Mouse (Mus musculus): ENCODE data around the gene Cd163.
"Not testable (repeated sequence)": the region's sequence is repeated elsewhere in the genome, so short reads cannot be mapped to it uniquely, and the experiment has no call there.

The Cd163 gene

DNA sequence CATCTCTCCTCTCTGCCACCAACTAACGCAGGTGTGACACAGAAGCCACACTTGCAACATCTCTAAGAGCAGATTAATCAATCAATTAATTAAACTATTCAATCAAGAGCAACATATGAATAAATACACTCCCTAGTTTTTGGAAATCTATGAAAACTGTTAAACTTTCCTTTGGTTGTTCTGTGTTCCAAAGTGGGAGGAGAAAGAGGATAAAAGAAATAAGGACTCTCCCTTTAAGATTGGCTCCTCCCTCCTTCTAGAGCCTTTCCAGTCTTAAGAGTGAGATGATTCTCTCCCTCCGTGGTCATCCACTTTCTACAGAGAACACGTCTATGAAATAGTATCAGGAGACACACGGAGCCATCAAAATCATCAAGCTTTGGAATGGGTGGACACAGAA lies at the start of gene Cd163:
TSS of gene Cd163 (plus strand) at position 301 of the 400 bp plus-strand sequence.
- no peak for DNase-seq (ENCODE audit: low spot score)

DNA sequence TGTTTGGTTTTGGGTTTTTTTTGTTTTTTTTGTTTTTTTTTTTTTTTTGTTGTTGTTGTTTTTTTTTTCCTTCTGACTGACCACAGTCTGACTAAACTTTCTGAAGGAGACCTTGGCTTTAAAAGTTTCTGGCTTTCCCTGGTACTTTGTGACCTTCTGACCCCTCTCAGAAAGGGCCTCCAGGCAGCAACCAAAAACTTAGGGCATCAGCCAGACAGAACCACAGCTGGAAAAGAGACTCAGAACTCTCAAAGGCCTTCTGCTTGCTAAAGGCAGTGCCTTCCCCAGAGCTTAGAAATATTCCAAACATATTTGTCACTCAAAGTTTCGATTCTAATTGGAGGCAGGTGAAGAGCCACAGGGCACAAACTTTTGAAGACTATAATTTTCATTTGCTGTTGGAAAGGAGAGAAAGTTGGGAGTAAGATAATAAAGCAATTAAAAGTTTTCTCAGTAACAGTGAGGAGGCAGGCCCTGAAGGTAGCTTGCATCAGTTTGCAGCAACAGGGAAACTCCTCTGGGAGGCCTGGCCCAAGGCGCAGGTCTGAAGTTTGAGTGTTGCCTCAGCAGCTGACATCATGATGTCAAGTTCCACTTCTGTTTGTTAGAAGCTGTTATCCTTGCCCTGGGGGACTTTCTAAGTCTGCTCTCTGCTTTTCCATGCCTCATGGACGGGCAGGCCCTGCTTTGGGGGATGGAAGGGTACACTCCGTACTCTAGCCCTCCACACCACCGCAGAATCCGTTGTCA lies 48.6 kb upstream of the Cd163 start:
- peak; percentile 21 for DNase-seq (ENCODE audit: low spot score)

DNA sequence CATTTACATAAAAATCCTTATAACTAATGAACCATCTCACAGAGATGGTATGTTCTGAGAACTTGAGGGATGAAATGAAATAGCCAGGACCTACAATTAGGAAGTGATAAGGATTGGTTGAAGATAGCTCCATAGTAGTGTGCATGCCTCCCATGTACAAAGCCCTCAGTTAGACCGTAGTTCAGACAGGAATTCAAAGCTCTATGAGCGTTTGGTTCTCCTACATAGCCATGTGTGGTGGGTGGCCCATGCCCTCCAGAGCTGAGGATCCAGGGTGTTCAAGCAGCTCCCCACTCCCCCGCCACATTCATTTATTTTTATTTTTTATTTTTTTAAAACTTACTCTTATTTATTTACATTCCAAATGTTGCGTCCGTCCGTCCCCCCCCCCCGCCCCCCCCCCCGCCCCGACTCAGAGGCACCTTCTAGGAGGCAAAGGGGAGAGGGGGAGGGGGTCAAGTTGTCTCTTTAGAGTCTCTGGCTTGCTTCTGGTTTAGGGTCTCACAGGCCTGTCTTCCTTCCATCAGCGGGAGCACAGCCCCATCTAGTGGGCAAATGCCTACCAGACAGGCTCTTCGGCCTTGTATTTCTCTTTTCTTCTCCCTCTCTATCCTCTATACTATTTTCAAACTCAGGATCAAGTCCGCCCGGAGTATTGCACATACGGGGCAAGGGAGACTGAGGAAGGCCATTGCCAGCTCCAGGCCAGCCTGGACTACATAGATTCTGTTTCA lies 44.1 kb upstream of the Cd163 start:
- DNase-seq (ENCODE audit: low spot score) = peak; percentile 81

DNA sequence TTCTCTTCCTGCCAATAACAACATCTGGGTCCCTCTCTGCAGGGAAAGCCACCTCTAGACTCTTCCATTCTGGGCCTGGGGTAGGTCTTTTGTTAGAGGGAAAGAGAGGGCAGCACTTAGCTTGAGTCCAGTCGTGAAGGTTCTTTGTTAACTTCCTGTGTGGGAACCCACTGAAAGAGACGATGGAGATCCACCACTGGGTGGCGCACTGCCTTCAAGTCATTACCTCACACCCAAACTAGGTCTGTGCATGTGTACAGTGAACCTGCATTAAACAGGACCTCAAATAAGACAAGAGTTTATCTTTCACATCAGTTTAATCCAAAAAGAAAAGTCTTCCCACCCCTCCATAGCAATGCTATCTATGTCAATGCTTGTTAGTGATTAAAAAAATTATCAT lies 41.8 kb upstream of the Cd163 start:
- peak; percentile 85 for DNase-seq (ENCODE audit: low spot score)

DNA sequence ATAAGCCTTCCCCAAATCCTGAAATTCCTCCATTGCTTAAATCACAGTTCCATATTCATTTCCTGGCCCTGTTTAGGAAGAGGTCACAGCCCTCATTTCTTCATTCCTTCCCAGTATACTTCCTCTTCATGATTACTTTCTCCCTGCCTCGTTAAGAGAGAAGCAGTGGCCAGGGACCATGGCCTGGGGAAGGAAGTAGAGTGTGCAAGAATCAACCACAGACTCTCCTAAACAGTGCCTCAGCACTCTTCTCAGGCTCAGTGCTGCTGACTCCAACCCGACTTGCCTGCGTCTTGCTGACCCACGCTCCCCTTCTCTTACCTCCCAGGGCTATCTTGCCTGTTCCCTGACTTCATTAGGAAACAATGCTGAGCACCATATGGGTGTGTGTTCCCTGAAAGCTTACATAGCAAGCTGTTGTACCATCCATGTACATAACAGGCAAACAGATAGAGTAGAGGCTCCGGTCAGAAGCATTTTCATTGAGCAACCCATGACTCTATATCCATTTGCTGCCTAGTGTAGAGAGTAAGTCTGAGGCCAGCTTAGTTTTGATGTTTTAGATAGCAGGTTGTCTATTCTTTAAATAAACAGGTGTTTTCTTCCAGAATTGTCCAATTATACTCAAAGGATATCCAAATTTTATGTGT lies 31.1 kb upstream of the Cd163 start:
- no peak for DNase-seq (ENCODE audit: low spot score)

DNA sequence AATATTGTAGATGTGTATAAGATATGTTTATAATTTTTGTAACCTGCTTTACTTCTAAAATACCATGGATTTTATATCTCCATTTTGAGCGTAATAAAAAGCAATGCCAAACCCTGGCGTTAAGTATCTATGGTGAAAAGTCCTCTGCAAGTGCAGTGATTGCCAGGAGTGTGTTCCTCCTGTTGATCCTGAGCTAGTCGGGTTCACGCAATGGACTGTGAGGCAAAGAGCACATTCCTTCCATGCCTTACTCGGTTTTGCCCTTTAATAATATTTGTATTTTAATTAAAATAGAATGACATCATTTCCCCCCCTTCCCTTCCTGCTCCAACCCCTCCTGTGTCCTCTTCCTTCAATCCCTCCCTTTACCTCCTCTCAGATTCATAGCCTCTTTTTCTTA lies 26.8 kb upstream of the Cd163 start:
- DNase-seq (ENCODE audit: low spot score) = no peak

DNA sequence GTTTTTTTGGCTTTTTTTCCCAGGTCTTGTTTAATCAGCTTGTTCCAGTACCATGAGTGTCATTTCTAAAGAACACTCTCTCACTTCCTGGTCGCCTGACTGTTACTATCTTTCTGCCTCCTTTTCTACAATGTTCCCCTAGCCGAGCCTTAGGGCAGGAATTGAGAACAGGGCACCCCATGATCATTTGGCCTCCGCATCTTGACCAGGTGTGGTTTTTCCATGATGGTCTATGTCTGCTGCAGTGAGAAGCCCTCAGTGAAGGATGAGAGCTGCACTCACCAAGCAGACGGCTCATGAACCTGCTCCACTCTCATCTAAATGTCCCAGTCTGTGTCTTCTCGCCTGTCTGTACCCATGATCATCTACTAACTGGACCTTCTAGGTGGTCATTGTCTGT lies 26.2 kb upstream of the Cd163 start:
- DNase-seq (ENCODE audit: low spot score) = no peak

DNA sequence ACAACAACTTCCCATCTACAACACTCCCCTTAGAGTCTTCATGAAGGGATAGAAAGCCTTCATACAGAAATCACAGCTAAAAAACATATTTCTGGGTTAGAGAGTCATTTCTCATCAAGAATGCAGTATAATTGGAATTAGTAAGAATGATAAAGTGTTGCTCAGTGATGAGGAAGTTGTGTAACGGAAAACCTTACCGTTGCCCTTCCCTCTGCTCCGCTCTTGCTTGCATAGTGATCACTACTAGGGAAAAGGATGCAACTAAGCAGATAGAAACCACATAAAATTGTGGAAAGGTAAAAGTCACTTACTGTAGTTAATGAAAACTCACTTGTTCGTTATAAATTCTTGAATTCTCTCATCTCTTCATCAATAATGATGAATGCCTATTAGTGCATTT lies 21.7 kb upstream of the Cd163 start:
- no peak for DNase-seq (ENCODE audit: low spot score)

DNA sequence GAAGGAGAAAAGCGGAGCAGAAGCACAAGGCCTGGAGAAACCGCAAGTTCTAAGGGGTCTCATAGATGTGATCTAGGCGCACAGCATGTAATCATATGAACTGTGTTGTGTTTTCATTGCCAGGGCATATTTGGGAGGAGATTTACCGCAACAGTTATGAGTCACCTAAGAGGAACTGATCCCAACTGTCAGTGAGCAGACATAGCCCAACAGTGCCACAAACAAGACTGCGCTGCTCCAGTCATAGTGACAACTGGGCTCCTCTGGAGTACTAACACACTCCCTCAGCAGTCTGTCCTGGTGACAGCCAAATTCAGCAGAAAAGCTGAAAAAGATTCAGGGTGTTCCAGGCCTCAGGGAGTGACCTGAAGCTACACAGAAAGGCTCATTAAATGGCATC lies 7.1 kb upstream of the Cd163 start:
- DNase-seq (ENCODE audit: low spot score) = not testable (repeated sequence)

DNA sequence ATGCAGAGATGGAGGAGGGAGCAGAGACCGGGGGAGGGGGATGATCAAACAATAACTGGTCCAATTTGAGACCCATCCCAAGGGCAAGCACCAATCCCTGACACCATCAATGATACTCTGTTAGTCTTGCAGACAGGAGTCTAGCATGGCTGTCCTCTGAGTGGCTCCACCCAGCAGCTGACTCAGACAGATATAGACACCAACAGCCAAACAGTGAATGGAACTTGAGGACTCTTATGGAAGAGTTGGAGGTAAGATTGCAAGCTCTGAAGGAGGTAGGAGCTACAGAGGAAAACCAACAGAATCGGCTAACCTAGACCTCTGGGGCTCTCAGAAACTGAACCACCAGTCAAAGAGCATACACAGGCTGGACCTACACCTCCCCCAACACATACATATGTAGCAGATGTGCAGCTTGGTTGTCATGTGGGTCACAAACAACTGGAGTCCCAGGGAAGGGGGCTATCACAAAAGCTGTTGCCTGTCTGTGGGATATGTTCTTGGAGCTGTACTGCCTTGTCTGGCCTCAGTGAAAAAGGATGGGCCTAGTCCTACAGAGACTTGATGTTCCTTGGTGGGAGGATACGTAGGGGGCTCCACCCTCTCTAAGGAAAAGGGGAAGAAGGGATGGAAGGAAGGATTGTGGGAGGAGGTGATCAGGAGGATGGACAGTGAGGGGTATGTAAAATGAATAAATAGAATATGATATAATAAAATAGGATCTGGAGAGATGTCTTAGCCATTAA lies 2.8 kb upstream of the Cd163 start:
- DNase-seq (ENCODE audit: low spot score) = no peak

DNA sequence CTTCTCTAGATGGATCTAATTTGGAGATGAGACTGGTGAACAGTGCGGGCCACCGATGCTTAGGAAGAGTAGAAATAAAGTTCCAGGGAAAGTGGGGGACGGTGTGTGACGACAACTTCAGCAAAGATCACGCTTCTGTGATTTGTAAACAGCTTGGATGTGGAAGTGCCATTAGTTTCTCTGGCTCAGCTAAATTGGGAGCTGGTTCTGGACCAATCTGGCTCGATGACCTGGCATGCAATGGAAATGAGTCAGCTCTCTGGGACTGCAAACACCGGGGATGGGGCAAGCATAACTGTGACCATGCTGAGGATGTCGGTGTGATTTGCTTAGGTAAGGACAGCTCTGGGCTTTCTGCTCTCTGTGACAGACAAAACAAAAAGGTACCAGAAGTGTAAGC lies 4.5 kb downstream of the Cd163 start:
- DNase-seq (ENCODE audit: low spot score) = peak; percentile 16

DNA sequence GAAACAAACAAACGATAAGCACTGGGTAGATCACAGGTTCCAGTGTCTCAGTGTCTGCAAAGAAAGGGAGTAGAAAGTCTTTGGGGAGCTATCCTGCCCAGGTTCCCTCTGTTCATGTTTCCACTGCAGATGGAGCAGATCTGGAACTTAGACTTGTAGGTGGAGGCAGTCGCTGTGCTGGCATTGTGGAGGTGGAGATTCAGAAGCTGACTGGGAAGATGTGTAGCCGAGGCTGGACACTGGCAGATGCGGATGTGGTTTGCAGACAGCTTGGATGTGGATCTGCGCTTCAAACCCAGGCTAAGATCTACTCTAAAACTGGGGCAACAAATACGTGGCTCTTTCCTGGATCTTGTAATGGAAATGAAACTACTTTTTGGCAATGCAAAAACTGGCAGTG lies 7.8 kb downstream of the Cd163 start:
- no peak for DNase-seq (ENCODE audit: low spot score)

DNA sequence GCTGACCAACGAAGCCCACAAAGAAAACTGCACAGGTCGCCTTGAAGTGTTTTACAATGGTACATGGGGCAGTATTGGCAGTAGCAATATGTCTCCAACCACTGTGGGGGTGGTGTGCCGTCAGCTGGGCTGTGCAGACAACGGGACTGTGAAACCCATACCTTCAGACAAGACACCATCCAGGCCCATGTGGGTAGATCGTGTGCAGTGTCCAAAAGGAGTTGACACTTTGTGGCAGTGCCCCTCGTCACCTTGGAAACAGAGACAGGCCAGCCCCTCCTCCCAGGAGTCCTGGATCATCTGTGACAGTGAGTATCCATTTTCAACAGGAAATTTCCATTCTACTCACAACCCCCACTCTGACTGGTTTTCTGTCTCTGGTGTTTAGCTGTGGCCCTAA lies 15.9 kb downstream of the Cd163 start:
- no peak for DNase-seq (ENCODE audit: low spot score)

DNA sequence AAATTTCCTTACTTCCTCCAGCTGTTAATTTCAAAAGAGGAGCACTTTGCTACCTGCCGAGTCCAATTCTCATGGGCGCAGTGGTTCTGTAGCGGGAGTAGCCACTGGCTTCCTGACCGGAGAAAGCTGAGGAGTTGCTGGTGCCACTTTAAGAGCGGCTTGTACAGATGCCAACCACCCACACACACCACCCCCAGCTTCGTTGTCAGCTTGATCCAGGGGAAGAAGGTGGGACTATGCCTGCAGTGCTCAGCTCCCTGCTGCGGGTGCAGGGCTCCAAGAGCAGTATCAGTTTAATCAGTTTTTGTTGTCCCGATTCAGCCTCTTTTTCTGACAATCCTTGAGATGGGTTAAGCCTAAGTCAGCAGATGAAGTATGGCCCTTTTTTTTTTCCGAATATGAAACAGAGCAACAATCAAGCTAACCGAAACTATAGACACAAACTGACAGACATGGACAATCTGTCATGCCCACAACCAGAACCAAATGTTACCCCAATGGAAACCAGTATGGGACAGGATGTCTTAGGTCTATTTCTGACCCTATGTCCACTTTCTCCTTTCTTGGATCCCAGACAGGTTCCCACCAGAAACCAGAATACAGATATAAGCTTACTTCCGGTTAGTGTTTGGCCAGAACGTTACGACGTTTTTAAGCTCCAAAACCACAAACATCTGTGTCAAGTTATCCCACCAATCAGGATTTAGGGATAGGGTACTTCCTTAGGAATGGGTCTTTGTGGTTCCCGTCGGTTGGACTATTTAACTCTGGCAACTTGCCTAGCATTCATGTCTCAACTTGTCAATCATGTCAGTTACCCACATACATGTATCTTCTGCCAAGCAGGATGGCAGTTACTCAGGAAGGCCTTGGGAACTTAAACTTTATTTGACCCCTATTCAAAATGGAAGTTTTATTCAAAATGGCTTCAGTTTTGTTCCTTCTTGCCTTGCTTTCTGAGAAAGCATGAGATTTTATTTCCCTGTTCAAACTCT lies 17.3 kb downstream of the Cd163 start:
- peak; percentile 31 for DNase-seq (ENCODE audit: low spot score)

DNA sequence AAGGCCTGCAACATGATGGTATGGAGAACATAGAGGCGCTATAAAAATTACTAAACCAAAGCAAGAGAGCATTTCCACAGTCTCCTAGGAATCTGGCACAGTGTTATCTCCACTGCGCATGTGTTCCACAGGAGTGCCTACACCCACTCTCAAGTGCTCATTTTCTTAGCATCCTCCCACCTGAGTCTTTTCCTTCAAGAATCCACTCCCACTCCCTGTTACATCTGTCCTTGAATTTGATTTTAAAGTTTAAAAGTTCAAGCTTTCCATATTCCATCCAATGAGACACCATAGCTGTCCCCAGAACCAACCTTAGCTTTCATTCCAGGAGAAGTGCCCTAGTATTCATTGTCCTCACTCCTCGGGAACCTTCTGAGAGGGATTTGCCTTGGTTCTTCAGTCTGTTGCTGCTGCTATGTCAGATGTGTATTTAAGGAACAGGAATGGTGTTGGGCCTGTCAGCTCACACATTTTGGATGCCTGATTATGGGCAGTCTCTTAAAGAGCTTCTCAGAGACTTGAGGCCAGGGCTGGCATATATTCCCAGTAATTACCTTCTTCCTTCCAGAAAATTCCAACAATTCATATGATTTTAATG lies 24.0 kb downstream of the Cd163 start:
- DNase-seq (ENCODE audit: low spot score) = no peak

DNA sequence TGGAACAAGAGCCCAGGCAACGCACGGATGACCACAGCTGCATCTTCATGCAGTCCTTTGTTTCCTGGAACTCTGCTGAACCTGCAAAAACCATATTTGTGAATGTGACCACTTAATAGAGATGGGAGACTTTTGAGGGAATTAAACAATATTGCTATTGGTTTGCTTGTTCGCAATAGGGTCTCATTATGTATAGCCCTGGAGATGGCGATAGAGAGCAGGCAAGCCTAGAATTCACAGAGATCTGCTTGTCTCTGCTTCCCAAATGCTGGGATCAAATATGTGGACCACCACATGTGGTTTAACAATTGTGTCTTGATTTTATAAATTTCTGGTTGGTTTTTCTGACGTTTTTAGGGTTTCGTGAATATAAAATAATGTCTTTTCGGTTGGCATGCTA lies 25.2 kb downstream of the Cd163 start:
- no peak for DNase-seq (ENCODE audit: low spot score)

DNA sequence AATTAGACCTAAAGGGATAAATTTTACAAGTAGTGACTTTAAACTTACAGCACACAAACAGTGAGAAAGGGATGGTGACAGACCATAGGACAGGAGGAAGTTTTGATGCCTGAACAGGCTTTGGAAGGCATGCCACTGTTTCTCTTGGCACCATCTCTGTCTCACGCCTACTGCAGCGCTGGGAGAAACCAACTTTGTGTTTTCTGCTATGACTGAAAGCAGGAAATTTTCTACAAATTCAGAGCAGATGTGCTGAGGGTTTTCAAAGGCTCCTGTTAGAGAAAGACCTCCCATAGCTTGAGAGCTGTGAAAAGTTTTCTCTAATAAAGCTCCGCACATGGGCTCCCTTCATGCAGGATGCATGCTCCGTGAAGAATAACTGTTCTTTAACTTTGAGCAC lies 40.6 kb downstream of the Cd163 start:
- DNase-seq (ENCODE audit: low spot score) = peak; percentile 16

DNA sequence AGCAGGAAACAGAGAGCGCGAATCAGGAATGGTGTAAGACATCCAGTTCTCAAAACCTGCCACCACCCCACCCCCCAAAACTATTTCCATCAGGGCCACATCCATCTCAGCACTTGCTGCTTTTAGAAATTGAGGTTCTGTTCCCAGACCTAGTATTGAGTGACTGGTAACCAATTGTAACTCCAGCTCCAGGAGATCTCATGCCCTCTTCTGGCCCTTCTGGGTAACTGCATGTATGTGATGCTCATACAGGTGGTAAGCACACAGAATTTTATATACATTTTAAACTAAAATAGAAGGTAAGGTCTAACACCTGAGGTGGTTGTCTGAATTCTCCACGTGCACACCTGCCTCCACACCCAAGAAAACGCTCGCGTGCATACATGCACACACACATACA lies 42.2 kb downstream of the Cd163 start:
- DNase-seq (ENCODE audit: low spot score) = no peak

DNA sequence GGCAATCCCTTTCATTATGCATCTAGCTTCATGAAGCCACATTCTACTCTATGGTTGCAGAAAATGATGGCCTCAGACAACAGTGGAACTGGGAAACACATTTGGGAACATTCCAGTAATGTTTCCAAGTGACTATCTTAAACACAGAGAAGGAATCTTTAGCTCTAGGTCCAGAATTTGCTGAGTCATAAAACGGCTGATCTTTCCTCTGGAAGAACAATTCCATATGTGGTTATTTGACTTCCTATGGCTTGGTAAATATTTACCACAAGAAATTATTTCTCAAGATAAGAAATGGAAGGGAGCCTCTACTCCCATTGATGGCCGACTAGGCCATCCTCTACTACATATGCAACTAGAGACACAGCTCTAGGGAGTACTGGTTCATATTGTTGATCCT lies 48.8 kb downstream of the Cd163 start:
- no peak for DNase-seq (ENCODE audit: low spot score)

DNA sequence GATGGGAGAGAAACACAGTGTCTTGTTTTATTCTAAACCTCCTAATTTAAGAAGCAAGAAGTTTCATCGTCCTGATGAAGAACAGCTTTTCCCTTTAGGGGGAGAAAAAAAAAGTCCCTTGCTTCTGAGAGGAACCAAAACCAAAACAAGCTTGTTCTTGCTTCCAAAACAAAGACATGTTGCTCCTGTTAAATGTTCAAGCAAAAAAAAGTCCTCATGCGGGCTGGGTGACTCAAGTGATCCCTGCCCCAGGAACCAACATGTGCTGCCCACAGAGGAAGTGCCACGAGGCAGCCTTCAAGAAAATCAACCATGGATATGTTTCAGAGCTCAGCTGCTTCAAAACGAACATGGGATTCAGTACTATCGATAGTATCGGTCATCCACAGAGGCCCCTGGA lies 54.5 kb downstream of the Cd163 start:
- no peak for DNase-seq (ENCODE audit: low spot score)

DNA sequence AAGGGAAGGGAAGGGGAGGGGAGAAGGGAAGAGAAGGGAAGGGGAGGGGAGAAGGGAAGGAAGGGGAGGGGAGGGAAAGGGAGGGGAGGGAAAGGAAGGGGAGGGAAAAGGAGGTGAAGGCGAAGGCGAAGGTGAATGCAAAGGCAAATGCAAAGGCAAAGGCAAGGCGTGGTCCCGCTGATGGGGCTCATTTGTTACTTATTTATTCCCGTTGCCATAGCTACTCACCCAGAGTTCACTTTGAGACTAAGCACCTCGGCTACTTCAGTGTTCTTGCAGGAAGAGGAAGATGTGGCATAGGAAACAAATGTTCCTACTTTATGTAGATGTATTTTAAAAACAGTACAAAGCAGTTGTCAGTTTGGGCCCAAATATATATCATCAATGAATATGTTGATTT lies 56.1 kb downstream of the Cd163 start:
- DNase-seq (ENCODE audit: low spot score) = no peak
